Mouse (Mus musculus): ENCODE results near the gene A2m. TPM values are rescaled to one million over a fixed set of nuclear protein-coding genes. Genes with fewer than 3 reads are reported as not detected.

The A2m gene
- under 1 TPM in 1 of 2 experiments, not detected in 1; 0.09 TPM for total RNA-seq (2023)

GRCm38 (mm10) chr6:121635076-121635475 is at the start of gene A2m:
TSS of gene A2m (plus strand) at chr6:121635376.

Other genes with a start within 250 kb of the A2m start
- not detected for gene Iqsec3, start 161.7 kb upstream of the A2m start, total RNA-seq (2023)
- not detected for gene Gm7298, start 97.6 kb downstream of the A2m start, total RNA-seq (2023)
- gene Mug1, start 203.2 kb downstream of the A2m start, total RNA-seq (2023): not detected

Data from neutrophil, adult 83 days (primary cell).